Mouse (Mus musculus): ENCODE data around the gene Nectin2. TPM values are rescaled to one million over a fixed set of nuclear protein-coding genes. Genes with fewer than 3 reads are reported as not detected.

The Nectin2 gene
- polyA plus RNA-seq, 1 experiment from 2014 or later, result 86.6 TPM

Other genes starting within 250 kb of the Nectin2 start
- gene Bloc1s3, start 242.1 kb downstream of the Nectin2 start, polyA plus RNA-seq (2015; fragmentation: Nextera tagmentation; extraction: Ambion mirVana), result 2.4 and 2.8 TPM in 2 replicates
- gene Trappc6a, start 242.1 kb downstream of the Nectin2 start, polyA plus RNA-seq (2015; fragmentation: Nextera tagmentation; extraction: Ambion mirVana), result 89.5 and 101 TPM in 2 replicates
- 3.1 and 3.3 TPM in 2 replicates for gene Nkpd1, start 232.6 kb downstream of the Nectin2 start, polyA plus RNA-seq (2015; fragmentation: Nextera tagmentation; extraction: Ambion mirVana)
- gene Ppp1r37, start 187.4 kb downstream of the Nectin2 start, polyA plus RNA-seq (2015; fragmentation: Nextera tagmentation; extraction: Ambion mirVana), result 31.4 and 36.0 TPM in 2 replicates
- 1.5 and 2.2 TPM in 2 replicates for gene Zfp296, start 173.2 kb downstream of the Nectin2 start, polyA plus RNA-seq (2015; fragmentation: Nextera tagmentation; extraction: Ambion mirVana)
- gene Gemin7, start 172.9 kb downstream of the Nectin2 start, polyA plus RNA-seq (2015; fragmentation: Nextera tagmentation; extraction: Ambion mirVana), result 149 and 162 TPM in 2 replicates
- 58.3 and 66.1 TPM in 2 replicates for gene Clasrp, start 146.0 kb downstream of the Nectin2 start, polyA plus RNA-seq (2015; fragmentation: Nextera tagmentation; extraction: Ambion mirVana)
- gene Relb, start 121.0 kb downstream of the Nectin2 start, polyA plus RNA-seq (2015; fragmentation: Nextera tagmentation; extraction: Ambion mirVana), result 14.0 and 15.8 TPM in 2 replicates
- gene Clptm1, start 85.5 kb downstream of the Nectin2 start, polyA plus RNA-seq (2015; fragmentation: Nextera tagmentation; extraction: Ambion mirVana), result 78.0 and 89.1 TPM in 2 replicates
- gene Apoc2, start 72.5 kb downstream of the Nectin2 start, polyA plus RNA-seq (2015; fragmentation: Nextera tagmentation; extraction: Ambion mirVana), result 0.67 and 1.3 TPM in 2 replicates
- not detected in 2 replicates for gene Gm44805, start 69.1 kb downstream of the Nectin2 start, polyA plus RNA-seq (2015; fragmentation: Nextera tagmentation; extraction: Ambion mirVana)
- 0.16 TPM in 1 of 2 replicates, not detected in the other for gene Apoc4, start 69.0 kb downstream of the Nectin2 start, polyA plus RNA-seq (2015; fragmentation: Nextera tagmentation; extraction: Ambion mirVana)
- gene Apoc1, start 57.8 kb downstream of the Nectin2 start, polyA plus RNA-seq (2015; fragmentation: Nextera tagmentation; extraction: Ambion mirVana), result 38.9 and 45.8 TPM in 2 replicates
- gene Apoe, start 51.3 kb downstream of the Nectin2 start, polyA plus RNA-seq (2015; fragmentation: Nextera tagmentation; extraction: Ambion mirVana), result 442 and 474 TPM in 2 replicates
- gene Tomm40, start 35.0 kb downstream of the Nectin2 start, polyA plus RNA-seq (2015; fragmentation: Nextera tagmentation; extraction: Ambion mirVana), result 146 and 148 TPM in 2 replicates
- 158 and 163 TPM in 2 replicates for gene Bcam, start 20.5 kb upstream of the Nectin2 start, polyA plus RNA-seq (2015; fragmentation: Nextera tagmentation; extraction: Ambion mirVana)
- gene Cblc, start 46.3 kb upstream of the Nectin2 start, polyA plus RNA-seq (2015; fragmentation: Nextera tagmentation; extraction: Ambion mirVana), result 13.2 and 17.2 TPM in 2 replicates
- gene Bcl3, start 72.3 kb upstream of the Nectin2 start, polyA plus RNA-seq (2015; fragmentation: Nextera tagmentation; extraction: Ambion mirVana), result 4.7 and 6.9 TPM in 2 replicates
- gene Gm19345, start 101.5 kb upstream of the Nectin2 start, polyA plus RNA-seq (2015; fragmentation: Nextera tagmentation; extraction: Ambion mirVana), result 0.59 TPM in 1 of 2 replicates, not detected in the other
- not detected in 2 replicates for gene Ceacam16, start 110.8 kb upstream of the Nectin2 start, polyA plus RNA-seq (2015; fragmentation: Nextera tagmentation; extraction: Ambion mirVana)
- gene Ceacam19, start 137.5 kb upstream of the Nectin2 start, polyA plus RNA-seq (2015; fragmentation: Nextera tagmentation; extraction: Ambion mirVana), result 4.1 and 5.5 TPM in 2 replicates
- gene Pvr, start 170.7 kb upstream of the Nectin2 start, polyA plus RNA-seq (2015; fragmentation: Nextera tagmentation; extraction: Ambion mirVana), result 13.2 and 14.1 TPM in 2 replicates
- 0.11 TPM in 1 of 2 replicates, not detected in the other for gene Igsf23, start 200.3 kb upstream of the Nectin2 start, polyA plus RNA-seq (2015; fragmentation: Nextera tagmentation; extraction: Ambion mirVana)
- not detected in 2 replicates for gene Ceacam20, start 214.9 kb upstream of the Nectin2 start, polyA plus RNA-seq (2015; fragmentation: Nextera tagmentation; extraction: Ambion mirVana)
- gene Nlrp9b, start 241.0 kb upstream of the Nectin2 start, polyA plus RNA-seq (2015; fragmentation: Nextera tagmentation; extraction: Ambion mirVana), result not detected in 2 replicates